Mouse (Mus musculus) testis, adult 2 months (tissue): ENCODE results near the gene Clec1b. TPM values are rescaled to one million over a fixed set of nuclear protein-coding genes. Genes with fewer than 3 reads are reported as not detected.

Experiments
- H3K27ac ChIP-seq: fragments of 200-500 bp; 2 replicates; pipeline ENCODE4 v1.5.1; 2012; ENCODE audit warnings: low read depth, low read length; ENCODE audit not compliant: control insufficient read depth, insufficient read depth
- H3K27me3 ChIP-seq: fragments of 200-500 bp; 2 replicates; pipeline ENCODE4 v1.6.1; 2012; ENCODE audit warnings: mild to moderate bottlenecking, low read length, moderate library complexity; ENCODE audit not compliant: control insufficient read depth, insufficient read depth
- H3K36me3 ChIP-seq: fragments of 200-500 bp; 2 replicates; pipeline ENCODE4 v1.6.1; 2012; ENCODE audit warnings: mild to moderate bottlenecking, low read length; ENCODE audit not compliant: control insufficient read depth, insufficient read depth
- H3K4me1 ChIP-seq: fragments of 200-500 bp; 2 replicates; pipeline ENCODE4 v1.6.1; 2012; ENCODE audit warnings: low read length; ENCODE audit not compliant: control insufficient read depth, insufficient read depth
- H3K4me3 ChIP-seq: fragments of 200-500 bp; 2 replicates; pipeline ENCODE4 v1.5.1; 2012; ENCODE audit warnings: low read depth, mild to moderate bottlenecking, low read length, moderate library complexity, mixed read lengths; ENCODE audit not compliant: control insufficient read depth
- CTCF ChIP-seq: fragments of 200-500 bp; IDR thresholded peaks from 2 replicates; pipeline ENCODE4 v1.5.1; 2012; ENCODE audit warnings: low read depth, mild to moderate bottlenecking, inconsistent platforms, low read length, moderate library complexity; ENCODE audit not compliant: control insufficient read depth, insufficient read depth, insufficient replicate concordance
- POLR2A ChIP-seq: fragments of 200-500 bp; IDR thresholded peaks from 2 replicates; pipeline ENCODE4 v1.6.1; 2012; ENCODE audit warnings: low read depth, mild to moderate bottlenecking, inconsistent platforms, low read length, moderate library complexity; ENCODE audit not compliant: control insufficient read depth
- polyA plus RNA-seq: library from polyadenylated mRNA; depleted of rRNA; stranded (reverse); fragments of >200 nt; gene quantifications from 2 replicates; pipeline ENCODE4 v1.2.3, GENCODE M21; 2012

The Clec1b gene
- polyA plus RNA-seq, 1 experiment = not detected

- TF ChIP-seq POLR2A (no peak), CTCF (peak; percentile 21; the same call in 1 of the 2 replicates)
- no peak overlapping the region for H3K27ac ChIP-seq
- H3K4me1 ChIP-seq = no peaks in the 10 kb centered on the region
- H3K4me3 ChIP-seq = no peak overlapping the region
- no peaks in the 10 kb centered on the region for H3K36me3 ChIP-seq
- no peaks in the 10 kb centered on the region for H3K27me3 ChIP-seq
Observed at GRCm38 (mm10) chr6:129365959-129366359, 31.1 kb upstream of the Clec1b start.

GRCm38 (mm10) chr6:129369374-129370132 is 27.5 kb upstream of the Clec1b start:
- Histone ChIP-seq H3K4me1 (no peaks in the 10 kb centered on the region), H3K4me3 (no peak overlapping the region), H3K27me3 (no peaks in the 10 kb centered on the region), H3K27ac (no peak overlapping the region), H3K36me3 (no peaks in the 10 kb centered on the region)
- TF ChIP-seq CTCF = no peak
- no peak for TF ChIP-seq POLR2A

- Histone ChIP-seq H3K4me3 (no peak overlapping the region), H3K27me3 (no peaks in the 10 kb centered on the region), H3K27ac (no peak overlapping the region), H3K36me3 (no peaks in the 10 kb centered on the region), H3K4me1 (no peaks in the 10 kb centered on the region)
- TF ChIP-seq POLR2A (no peak), CTCF (no peak)
Observed at GRCm38 (mm10) chr6:129374937-129375471, 22.1 kb upstream of the Clec1b start.

GRCm38 (mm10) chr6:129380454-129380853 is 16.6 kb upstream of the Clec1b start:
- Histone ChIP-seq H3K4me3 (no peak overlapping the region), H3K36me3 (no peaks in the 10 kb centered on the region), H3K27ac (no peak overlapping the region), H3K27me3 (no peaks in the 10 kb centered on the region), H3K4me1 (no peaks in the 10 kb centered on the region)
- no peak for TF ChIP-seq POLR2A
- TF ChIP-seq CTCF = no peak

GRCm38 (mm10) chr6:129381736-129382135 is 15.4 kb upstream of the Clec1b start:
- Histone ChIP-seq H3K36me3 (no peaks in the 10 kb centered on the region), H3K27ac (no peak overlapping the region), H3K4me3 (no peak overlapping the region), H3K27me3 (no peaks in the 10 kb centered on the region), H3K4me1 (no peaks in the 10 kb centered on the region)
- TF ChIP-seq POLR2A (no peak), CTCF (no peak)

GRCm38 (mm10) chr6:129383466-129383865 is 13.6 kb upstream of the Clec1b start:
- no peaks in the 10 kb centered on the region for H3K36me3 ChIP-seq
- no peaks in the 10 kb centered on the region for H3K4me1 ChIP-seq
- TF ChIP-seq CTCF = no peak
- TF ChIP-seq POLR2A = no peak
- H3K4me3 ChIP-seq = no peak overlapping the region
- no peak overlapping the region for H3K27ac ChIP-seq
- no peaks in the 10 kb centered on the region for H3K27me3 ChIP-seq

- TF ChIP-seq CTCF (no peak), POLR2A (no peak)
- Histone ChIP-seq H3K27me3 (no peaks in the 10 kb centered on the region), H3K4me1 (no peaks in the 10 kb centered on the region), H3K4me3 (no peak overlapping the region; the same call in 1 of the 2 replicates), H3K27ac (no peak overlapping the region; the same call in 1 of the 2 replicates), H3K36me3 (no peaks in the 10 kb centered on the region)
Observed at GRCm38 (mm10) chr6:129385000-129385399, 12.1 kb upstream of the Clec1b start.
